Mouse (Mus musculus) limb, embryonic 10.5 days (tissue): ENCODE measurements around the gene Trappc3. TPM values are rescaled to one million over a fixed set of nuclear protein-coding genes. Genes with fewer than 3 reads are reported as not detected.

Experiments used
- DNase-seq: peaks from one replicate; pipeline ENCODE4 v3.0.0-alpha.2; 2017; ENCODE audit warnings: low spot score
- H3K27ac ChIP-seq: fragments of 300-500 bp; sonication (generic); 2 replicates; pipeline ENCODE4 v1.5.1; 2016; ENCODE audit warnings: mild to moderate bottlenecking
- H3K27me3 ChIP-seq: fragments of 300-500 bp; sonication (generic); 2 replicates; pipeline ENCODE4 v1.6.1; 2016; ENCODE audit warnings: low read depth, mild to moderate bottlenecking; ENCODE audit not compliant: poor library complexity, severe bottlenecking
- H3K36me3 ChIP-seq: fragments of 300-500 bp; sonication (generic); 2 replicates; pipeline ENCODE4 v1.6.1; 2016; ENCODE audit warnings: mild to moderate bottlenecking, moderate library complexity
- H3K4me1 ChIP-seq: fragments of 300-500 bp; sonication (generic); 2 replicates; pipeline ENCODE4 v1.6.1; 2016
- H3K4me3 ChIP-seq: fragments of 300-500 bp; sonication (generic); 2 replicates; pipeline ENCODE4 v1.5.1; 2016; ENCODE audit warnings: mild to moderate bottlenecking, moderate library complexity
- H3K9me3 ChIP-seq: fragments of 300-500 bp; sonication (generic); replicated peaks from 2 replicates; pipeline ENCODE4 v1.6.1; 2016; ENCODE audit warnings: mild to moderate bottlenecking
- WGBS: fragments of 180-500 bp; shearing (Covaris S2); methylation state at CpG from one replicate; pipeline ENCODE4 v1.1.7; 2016; 5-methylcytosine and 5-hydroxymethylcytosine counted together
- polyA plus RNA-seq: library from polyadenylated mRNA; unstranded; fragments of >200 nt; fragmentation: Nextera tagmentation; extraction: Ambion mirVana; gene quantifications from 2 replicates; pipeline ENCODE4 v1.2.1, GENCODE M21; 2016

Trappc3 gene
- polyA plus RNA-seq, 1 experiment from 2014 or later: 95.3 TPM

DNA sequence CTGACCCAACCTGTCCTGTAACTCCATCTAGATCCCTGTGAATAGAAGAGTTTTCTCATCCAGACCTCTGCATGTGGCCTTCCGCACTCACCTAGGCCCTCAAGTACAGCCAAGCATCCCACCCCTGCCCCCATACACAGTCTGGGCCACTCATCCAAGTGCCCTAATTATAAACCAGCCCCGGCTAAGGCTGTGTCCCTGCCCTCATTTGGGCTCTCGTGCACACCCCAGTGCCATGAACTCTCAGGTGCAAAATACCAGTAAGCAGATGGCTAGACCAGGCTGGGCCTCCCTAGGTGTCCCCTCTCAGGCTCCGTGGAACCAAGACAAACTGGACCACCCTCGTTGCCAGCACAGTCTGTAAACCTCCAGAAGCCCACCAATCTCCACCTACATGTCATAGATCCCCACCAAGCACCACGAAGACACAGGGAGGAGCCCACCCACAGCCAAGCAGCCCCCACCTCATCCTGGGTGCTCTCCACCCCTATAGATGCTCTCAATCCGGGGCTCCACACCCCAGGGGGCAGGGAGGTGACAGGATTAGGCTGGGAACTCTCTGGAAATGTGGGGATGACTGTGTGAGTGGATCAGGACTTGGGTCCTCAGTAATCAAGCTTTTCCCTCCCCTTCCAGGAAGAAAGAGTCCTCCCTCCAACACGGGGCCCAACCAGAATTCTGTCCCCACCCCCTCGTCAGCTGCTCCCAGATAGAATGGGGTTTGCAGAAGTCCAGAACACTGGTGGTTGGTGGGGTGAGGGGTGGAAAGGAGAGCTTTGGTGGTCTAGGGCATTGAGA, 7.6 kb upstream of the Trappc3 start:
- 19% methylated on average over 9 of the region's 9 CpGs for WGBS
- peak; percentile 34 for DNase-seq
- H3K4me1 ChIP-seq: peaks cover 79% of the 10 kb centered on the region
- peaks cover 39% of the 10 kb centered on the region for H3K36me3 ChIP-seq
- no peaks in the 10 kb centered on the region for H3K27me3 ChIP-seq
- peak overlapping the region; percentile 95 for H3K4me3 ChIP-seq
- peak overlapping the region; percentile 97 for H3K27ac ChIP-seq
- H3K9me3 ChIP-seq: no peaks in the 10 kb centered on the region

DNA sequence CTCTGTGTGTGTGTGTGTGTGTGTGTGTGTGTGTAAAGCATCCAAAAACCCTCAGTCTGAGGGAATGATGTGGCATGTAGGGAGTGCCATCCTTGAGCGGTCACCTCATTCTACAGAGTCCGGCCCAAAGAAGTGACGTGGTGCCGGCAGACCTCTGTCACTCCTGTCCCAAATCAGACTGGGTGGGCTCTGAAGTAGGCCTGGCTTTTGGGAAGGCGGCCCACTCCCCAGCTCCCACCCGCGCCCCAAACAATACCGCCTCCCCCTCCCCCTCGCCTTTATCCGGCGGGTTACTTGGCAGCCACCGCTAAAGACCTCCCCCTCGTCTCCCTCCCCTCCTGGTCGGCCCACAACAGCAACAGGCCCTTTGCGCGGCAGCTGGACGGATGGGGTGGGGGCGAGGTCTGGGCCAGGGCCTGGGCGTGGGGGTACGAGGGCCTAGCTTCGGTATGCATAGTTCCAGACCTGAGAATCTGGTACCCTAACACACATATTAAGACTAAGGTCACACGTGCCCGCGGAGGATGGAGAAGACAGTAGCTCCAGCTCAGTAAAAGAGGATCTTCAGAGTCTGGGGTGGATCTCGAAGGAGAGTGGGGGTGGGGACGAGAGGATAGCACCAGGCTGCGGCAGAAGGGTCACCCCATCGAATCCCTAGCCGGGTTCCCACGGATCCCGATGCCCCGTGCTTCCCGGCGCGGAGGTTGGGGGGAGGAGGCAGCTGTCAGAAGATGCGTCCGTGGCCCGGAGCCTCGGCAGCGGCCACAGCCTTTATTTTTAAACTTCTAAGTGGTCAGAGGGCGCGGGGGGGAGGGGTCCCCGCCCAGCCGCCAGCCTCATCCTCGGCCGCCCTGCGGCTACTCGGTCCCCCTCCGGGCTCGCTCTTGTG, 6.8 kb upstream of the Trappc3 start:
- Histone ChIP-seq H3K36me3 (peaks cover 33% of the 10 kb centered on the region), H3K4me3 (peak overlapping the region; percentile 95), H3K27ac (peak overlapping the region; percentile 97), H3K4me1 (peaks cover 88% of the 10 kb centered on the region), H3K27me3 (no peaks in the 10 kb centered on the region), H3K9me3 (no peaks in the 10 kb centered on the region)
- 0% methylated on average over 48 of the region's 50 CpGs for WGBS
- DNase-seq: peak; percentile 70

DNA sequence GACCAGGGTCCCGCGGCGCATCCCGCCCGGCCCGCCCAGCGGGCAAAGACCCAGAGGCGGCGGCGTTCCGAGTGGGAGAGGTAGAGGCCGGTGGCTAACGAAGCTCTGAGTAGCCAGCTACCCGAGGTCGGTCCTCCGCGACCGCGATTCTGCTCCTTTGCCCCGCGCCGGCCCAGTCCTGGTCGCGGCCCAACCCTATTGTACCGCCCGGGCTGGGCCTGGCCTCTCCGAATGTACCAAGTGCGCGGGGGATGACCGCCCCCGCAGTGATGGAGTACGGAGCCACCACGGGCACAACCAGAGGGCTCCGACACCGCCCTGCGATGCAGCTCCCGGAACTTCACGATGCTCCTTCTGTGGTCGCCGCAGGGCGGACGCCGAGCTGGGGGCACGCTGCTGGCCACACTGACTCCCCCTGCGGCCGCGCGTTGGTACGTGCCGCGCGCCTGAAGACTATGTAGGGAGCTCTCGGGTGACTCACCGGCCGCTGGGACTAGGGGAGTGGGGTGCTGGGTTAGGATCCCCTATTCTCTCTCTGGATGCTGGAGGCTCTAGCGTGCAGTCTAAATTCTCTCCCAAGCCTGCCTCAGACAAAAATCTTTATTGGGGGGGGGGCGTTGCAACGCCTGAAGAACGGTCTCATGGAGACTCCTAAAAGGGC, 5.9 kb upstream of the Trappc3 start, which contains the start of gene Map7d1:
Map7d1 (minus strand) TSS at position 213 of the 661 bp plus-strand sequence.
- under 1% methylated on average over 59 of the region's 59 CpGs for WGBS
- peak within 1 kb of the TSS; percentile 95 for H3K4me3 ChIP-seq
- peak within 1 kb of the TSS; percentile 97 for H3K27ac ChIP-seq
- DNase-seq: peak; percentile 90
- H3K36me3 ChIP-seq: peaks cover 23% of the 10 kb centered on the region
- H3K27me3 ChIP-seq: no peaks in the 10 kb centered on the region
- peaks cover 88% of the 10 kb centered on the region for H3K4me1 ChIP-seq
- H3K9me3 ChIP-seq: no peaks in the 10 kb centered on the region

DNA sequence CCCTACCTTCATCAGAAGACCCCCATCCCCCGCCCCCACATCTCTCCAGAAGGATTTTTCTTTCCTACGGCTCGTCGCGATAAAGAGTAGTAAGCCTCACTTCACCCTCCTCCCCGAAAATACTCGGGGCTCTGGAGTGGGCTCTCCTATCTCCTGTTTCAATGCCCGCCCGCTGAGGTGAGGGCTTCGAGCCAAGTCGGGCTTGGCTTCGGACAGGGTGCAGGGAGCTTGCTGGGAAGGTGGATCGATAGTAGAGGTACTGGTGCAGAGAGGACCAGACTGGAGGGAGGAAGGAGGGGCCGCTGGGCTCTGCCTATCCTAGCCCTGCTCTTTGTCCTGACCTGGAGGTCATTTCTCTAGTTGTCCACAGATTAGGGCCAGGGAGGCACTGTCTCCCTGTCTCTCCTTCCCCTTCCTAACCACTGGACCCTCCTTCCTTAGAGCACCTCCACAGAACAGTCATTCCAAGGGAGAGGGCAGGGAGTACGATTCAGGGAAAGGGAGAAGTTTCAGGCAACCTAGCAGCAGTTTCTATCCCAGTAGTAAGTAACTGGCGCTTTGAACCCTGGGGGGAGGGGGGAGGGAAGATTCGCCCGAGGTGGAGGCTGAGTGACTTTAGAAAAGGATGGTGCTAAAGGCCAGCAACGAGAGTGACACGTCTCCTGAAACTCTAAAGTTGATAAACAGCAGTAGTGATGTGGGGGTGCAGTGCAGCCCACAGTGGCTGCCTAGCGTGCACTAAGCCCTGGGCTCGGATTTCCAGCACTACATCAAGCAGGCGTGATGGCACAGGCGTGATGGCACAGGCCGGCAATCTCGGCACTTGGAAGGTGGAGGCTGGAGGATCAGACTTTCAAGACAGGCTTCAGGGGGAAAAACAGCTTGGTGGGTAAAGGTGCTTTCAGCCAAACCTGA, 4.9 kb upstream of the Trappc3 start:
- Histone ChIP-seq H3K9me3 (no peaks in the 10 kb centered on the region), H3K27ac (peak overlapping the region; percentile 97), H3K27me3 (no peaks in the 10 kb centered on the region), H3K4me1 (peaks cover 88% of the 10 kb centered on the region), H3K36me3 (peaks cover 14% of the 10 kb centered on the region), H3K4me3 (peak overlapping the region; percentile 95)
- peak; percentile 66 for DNase-seq
- WGBS: 2% methylated on average over 26 of the region's 26 CpGs

DNA sequence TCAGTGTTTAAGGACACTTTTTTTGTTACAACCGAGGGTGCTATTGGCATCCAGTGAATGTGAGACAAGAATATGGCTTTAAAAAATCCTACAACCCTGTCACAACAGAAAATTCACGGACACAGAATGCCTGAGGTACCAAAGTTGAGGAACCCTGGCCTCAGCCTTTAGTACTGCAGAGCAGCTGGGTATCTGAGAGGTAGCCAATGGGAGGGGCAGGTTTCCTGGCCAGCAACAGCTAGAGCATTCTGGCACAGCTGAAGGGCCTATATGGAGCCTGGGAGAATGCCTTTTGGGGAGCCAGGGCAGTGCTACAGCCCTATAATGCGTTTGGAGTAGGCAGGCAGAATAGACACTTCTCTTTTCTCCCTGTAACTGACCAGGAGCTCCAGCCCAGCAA, 3.1 kb upstream of the Trappc3 start:
- H3K4me1 ChIP-seq: peaks cover 82% of the 10 kb centered on the region
- H3K27ac ChIP-seq: peak overlapping the region; percentile 91
- H3K4me3 ChIP-seq: peak overlapping the region; percentile 45
- H3K36me3 ChIP-seq: peaks cover 4% of the 10 kb centered on the region; the same call in 1 of the 2 replicates
- H3K27me3 ChIP-seq: no peaks in the 10 kb centered on the region
- no peak for DNase-seq
- H3K9me3 ChIP-seq: no peaks in the 10 kb centered on the region
- WGBS: 26% methylated on average over 3 of the region's 3 CpGs

DNA sequence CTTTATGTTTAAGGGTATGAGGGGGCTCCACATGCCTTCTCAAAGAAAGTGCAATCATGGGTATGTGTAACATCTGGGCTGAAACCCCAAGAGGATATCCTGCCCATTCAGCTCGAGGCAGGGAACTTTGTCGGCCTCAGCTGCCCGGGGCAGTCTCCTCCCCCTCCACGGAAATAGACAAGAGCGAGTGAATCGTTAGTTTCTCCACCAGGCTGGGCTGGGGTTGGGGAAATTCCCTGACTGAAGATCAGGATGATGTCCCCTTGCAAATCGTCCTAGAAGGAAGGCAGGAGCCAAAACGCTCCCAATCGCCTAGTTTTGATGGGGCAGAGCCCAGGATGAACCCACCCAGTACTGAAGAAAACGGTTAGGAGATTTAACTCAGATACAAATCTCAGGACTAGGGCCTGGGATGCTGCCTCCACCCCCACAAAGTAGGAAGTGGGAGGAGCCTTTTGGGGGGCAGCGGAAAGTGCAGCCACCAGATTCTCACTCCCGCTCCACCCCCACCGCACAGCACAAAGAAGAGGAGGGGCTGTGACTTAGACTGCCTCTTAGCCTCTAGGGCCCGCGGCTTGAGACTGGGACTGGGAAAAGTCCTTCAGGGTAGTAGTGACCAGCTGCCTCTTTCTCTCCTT, 2.5 kb upstream of the Trappc3 start:
- Histone ChIP-seq H3K9me3 (no peaks in the 10 kb centered on the region), H3K27me3 (no peaks in the 10 kb centered on the region), H3K4me1 (peaks cover 76% of the 10 kb centered on the region), H3K4me3 (peak overlapping the region; percentile 45), H3K36me3 (0 out of 2 replicates have a peak, but pooled peaks cover 4% of the 10 kb centered on the region), H3K27ac (peak overlapping the region; percentile 91)
- peak; percentile 82 for DNase-seq
- WGBS: under 1% methylated on average over 15 of the region's 15 CpGs

DNA sequence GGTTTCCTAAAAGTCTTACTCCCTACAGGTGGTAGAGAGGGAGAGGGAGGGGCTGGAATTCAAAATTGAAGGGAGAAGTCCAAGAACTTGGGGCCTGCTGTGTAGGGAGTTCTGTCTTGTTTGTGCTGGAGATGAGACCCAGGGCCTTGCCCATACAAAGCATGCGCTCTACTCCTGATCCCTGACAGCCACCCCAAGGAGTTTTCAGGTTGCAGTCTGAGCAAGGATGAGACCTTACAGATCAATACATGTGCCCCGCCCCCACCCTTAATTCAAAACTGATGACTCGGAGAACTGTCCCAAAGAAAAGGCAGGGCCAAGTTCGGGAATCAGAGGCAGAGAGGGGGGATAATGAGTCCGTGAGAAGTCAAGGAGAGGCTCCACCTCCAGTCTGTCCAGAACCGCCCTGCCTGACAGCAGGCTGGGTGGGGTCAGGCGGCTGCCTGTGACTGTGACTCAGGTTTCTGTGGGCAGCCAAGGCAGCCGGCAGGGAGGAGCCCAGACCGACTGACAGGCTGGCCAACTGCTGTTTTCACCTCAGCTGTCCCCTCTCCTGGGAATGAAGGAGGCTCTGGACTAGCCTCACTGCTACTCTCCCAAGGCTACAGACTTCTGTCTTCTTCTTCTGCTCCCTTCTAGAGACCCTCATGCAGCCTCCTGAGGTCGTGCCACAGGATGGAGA, 1.5 kb upstream of the Trappc3 start:
- H3K4me3 ChIP-seq: peak overlapping the region; percentile 45
- WGBS: 1% methylated on average over 10 of the region's 10 CpGs
- peak; percentile 73 for DNase-seq
- H3K9me3 ChIP-seq: no peaks in the 10 kb centered on the region
- H3K4me1 ChIP-seq: peaks cover 67% of the 10 kb centered on the region
- no peaks in the 10 kb centered on the region for H3K27me3 ChIP-seq
- peak overlapping the region; percentile 91 for H3K27ac ChIP-seq
- H3K36me3 ChIP-seq: 0 out of 2 replicates have a peak, but pooled peaks cover 4% of the 10 kb centered on the region

DNA sequence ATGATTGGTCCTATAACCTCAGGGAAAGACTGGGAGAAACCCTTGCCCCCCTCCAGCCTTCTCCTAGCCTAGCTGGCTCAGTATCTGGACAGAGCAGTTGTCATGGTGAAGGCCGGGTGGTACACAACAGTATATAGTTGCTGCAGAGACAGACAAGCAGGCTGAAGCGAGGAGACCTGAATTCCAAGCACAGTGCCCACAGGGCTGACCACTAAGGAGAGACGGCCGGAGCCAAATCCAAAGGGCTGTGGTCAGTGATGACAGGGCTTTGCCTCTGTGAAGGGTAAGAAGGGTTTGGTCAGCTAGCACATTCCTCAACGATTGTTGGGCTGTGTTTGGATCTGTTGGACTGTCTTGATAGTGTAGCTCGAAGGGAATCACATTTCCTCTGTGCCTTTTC, 859 bp upstream of the Trappc3 start:
- peaks cover 65% of the 10 kb centered on the region for H3K4me1 ChIP-seq

DNA sequence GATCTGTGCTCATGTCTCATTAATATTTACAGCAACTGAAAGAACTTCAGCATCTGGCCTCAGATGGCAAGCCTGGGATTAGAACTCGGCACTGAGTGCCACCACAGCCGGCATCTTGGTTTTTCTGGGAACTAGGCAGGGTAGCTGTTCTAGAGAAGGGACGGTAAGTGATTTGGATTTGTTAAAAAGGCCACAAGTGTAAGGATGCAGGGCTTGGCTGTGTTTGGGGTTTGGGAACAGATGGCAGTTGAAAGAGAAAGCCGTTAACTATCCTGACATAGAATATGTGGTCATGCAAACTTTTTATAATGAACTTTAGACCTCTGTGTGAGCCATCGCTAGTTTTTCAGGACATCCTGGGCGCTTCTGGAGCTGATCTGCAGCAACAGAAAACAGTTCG, 450 bp upstream of the Trappc3 start:
- Histone ChIP-seq H3K27ac (peak overlapping the region; percentile 91; the same call in 1 of the 2 replicates), H3K9me3 (no peaks in the 10 kb centered on the region), H3K27me3 (no peaks in the 10 kb centered on the region), H3K4me1 (peaks cover 62% of the 10 kb centered on the region), H3K36me3 (0 out of 2 replicates have a peak, but pooled peaks cover 4% of the 10 kb centered on the region), H3K4me3 (peak overlapping the region; percentile 86)
- DNase-seq: no peak
- 55% methylated on average over 7 of the region's 7 CpGs for WGBS

More for the DNA sequence above, 859 bp upstream of the Trappc3 start:
- WGBS: 75% methylated on average over 6 of the region's 6 CpGs
- Histone ChIP-seq H3K27ac (peak overlapping the region; percentile 91), H3K36me3 (0 out of 2 replicates have a peak, but pooled peaks cover 4% of the 10 kb centered on the region), H3K4me3 (peak overlapping the region; percentile 45), H3K27me3 (no peaks in the 10 kb centered on the region), H3K9me3 (no peaks in the 10 kb centered on the region)
- DNase-seq: no peak

DNA sequence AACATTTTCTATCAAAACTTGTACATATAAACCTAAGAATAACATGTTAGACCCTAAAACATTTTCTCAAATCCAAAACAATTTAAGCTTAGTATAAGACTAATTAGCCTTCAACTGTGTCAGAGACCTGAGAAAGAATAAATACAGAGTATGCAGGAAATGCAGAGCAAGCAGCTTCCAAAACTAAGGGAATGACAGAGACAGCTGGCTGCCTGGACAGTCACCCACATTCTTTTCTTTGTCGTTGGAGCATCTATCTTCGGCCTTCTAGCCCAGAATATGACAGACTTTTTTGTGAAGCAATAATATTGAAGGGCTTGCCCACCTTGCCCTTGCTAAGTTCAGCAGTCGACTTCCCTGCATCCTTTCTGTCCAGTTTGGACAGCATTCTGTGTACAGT, 7.2 kb downstream of the Trappc3 start:
- Histone ChIP-seq H3K27me3 (no peaks in the 10 kb centered on the region), H3K4me3 (no peak overlapping the region), H3K27ac (no peak overlapping the region), H3K36me3 (peaks cover 25% of the 10 kb centered on the region), H3K9me3 (no peaks in the 10 kb centered on the region), H3K4me1 (no peaks in the 10 kb centered on the region; the same call in 1 of the 2 replicates)
- DNase-seq: no peak
- 80% methylated on average over 3 of the region's 3 CpGs for WGBS

DNA sequence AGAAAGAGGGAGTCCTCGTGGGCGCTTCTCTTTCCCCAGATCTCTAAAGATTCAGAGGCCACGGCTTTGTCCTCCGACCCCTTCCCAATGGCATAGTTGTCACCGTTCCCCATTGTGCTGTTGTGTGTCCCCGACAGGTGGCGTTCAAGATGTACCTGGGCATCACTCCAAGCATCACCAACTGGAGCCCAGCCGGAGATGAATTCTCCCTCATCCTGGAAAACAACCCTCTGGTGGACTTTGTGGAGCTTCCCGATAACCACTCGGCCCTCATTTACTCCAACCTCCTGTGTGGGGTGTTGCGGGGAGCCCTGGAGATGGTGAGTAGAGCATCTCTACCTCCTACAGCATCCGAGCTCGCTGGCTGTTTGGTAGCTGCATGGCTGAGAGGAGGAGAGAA, 11.6 kb downstream of the Trappc3 start:
- H3K27ac ChIP-seq: no peak overlapping the region
- WGBS: 80% methylated on average over 13 of the region's 13 CpGs
- H3K4me1 ChIP-seq: peaks cover 13% of the 10 kb centered on the region
- no peaks in the 10 kb centered on the region for H3K9me3 ChIP-seq
- no peaks in the 10 kb centered on the region for H3K27me3 ChIP-seq
- H3K4me3 ChIP-seq: no peak overlapping the region
- DNase-seq: no peak
- H3K36me3 ChIP-seq: peaks cover 43% of the 10 kb centered on the region
